Mouse (Mus musculus) CH12.LX (cell line): ENCODE data around the gene Tmem115. TPM values are rescaled to one million over a fixed set of nuclear protein-coding genes. Genes with fewer than 3 reads are reported as not detected.

Experiments used
- DNase-seq: peaks from one replicate; pipeline ENCODE4 v3.0.0-alpha.2; 2013; ENCODE audit errors: extremely low read depth
- H3K27ac ChIP-seq: 2 replicates; pipeline ENCODE4 v1.5.1; 2012; ENCODE audit warnings: low read depth, mild to moderate bottlenecking, control low read depth, moderate library complexity; ENCODE audit not compliant: insufficient read depth
- H3K27me3 ChIP-seq: replicated peaks from 2 replicates; pipeline ENCODE3; 2012; ENCODE audit warnings: inconsistent platforms
- H3K36me3 ChIP-seq, 2 experiments: replicated peaks in 1 of 2; 2 replicates each; pipeline versions ENCODE3 to v1.6.1; 2012; ENCODE audit warnings: inconsistent platforms in 1 of 2, low read length in 1 of 2, mild to moderate bottlenecking in 1 of 2, mixed read lengths in 1 of 2, moderate library complexity in 1 of 2; ENCODE audit not compliant: control insufficient read depth in 1 of 2, insufficient read depth in 1 of 2
- H3K4me1 ChIP-seq, 2 experiments: 2 replicates each; pipeline ENCODE4 v1.6.1; 2012; ENCODE audit warnings: inconsistent platforms in 1 of 2, moderate library complexity in 1 of 2; ENCODE audit not compliant: insufficient read depth in 2 of 2, control insufficient read depth in 1 of 2
- H3K4me2 ChIP-seq: 2 replicates; pipeline ENCODE4 v1.6.1; 2012; ENCODE audit warnings: low read depth, mild to moderate bottlenecking, control low read depth; ENCODE audit not compliant: poor library complexity, insufficient read depth, severe bottlenecking
- H3K4me3 ChIP-seq, 3 experiments: fragments of 150-350 bp in 1 of 3; sonication (generic) in 1 of 3; replicated peaks in 1 of 3; 2 replicates each; pipeline versions ENCODE3 to v1.5.1; 2011 to 2012; ENCODE audit warnings: low read depth in 2 of 3, low read length in 2 of 3, mild to moderate bottlenecking in 2 of 3, moderate library complexity in 2 of 3, control low read depth in 1 of 3, improper control_type of control experiment in 1 of 3, inconsistent platforms in 1 of 3, mixed read lengths in 1 of 3; ENCODE audit not compliant: poor library complexity in 1 of 3
- H3K79me2 ChIP-seq: replicated peaks from 2 replicates; pipeline ENCODE4 v1.6.1; 2012; ENCODE audit warnings: mild to moderate bottlenecking, moderate library complexity; ENCODE audit not compliant: control insufficient read depth, poor library complexity, insufficient read depth, severe bottlenecking; ENCODE audit errors: extremely low read depth
- H3K9ac ChIP-seq: 2 replicates; pipeline ENCODE4 v1.6.1; 2012; ENCODE audit warnings: low read depth, mild to moderate bottlenecking, control low read depth, moderate library complexity; ENCODE audit not compliant: insufficient read depth
- H3K9me3 ChIP-seq: replicated peaks from 2 replicates; pipeline ENCODE3; 2012; ENCODE audit warnings: low read length, inconsistent platforms, mixed read lengths
- CHD1 ChIP-seq: IDR thresholded peaks from 2 replicates; pipeline ENCODE4 v1.6.1; 2012; ENCODE audit warnings: low read depth, low read length, improper control_type of control experiment, inconsistent platforms
- CHD2 ChIP-seq: IDR thresholded peaks from 2 replicates; pipeline ENCODE4 v1.6.1; 2011; ENCODE audit warnings: low read length, improper control_type of control experiment
- ELF1 ChIP-seq: IDR thresholded peaks from 2 replicates; pipeline ENCODE4 v1.6.1; 2014; ENCODE audit warnings: low read depth, mild to moderate bottlenecking, inconsistent platforms, low read length, improper control_type of control experiment
- ETS1 ChIP-seq: conservative IDR thresholded peaks from 2 replicates; pipeline ENCODE4 v1.6.1; 2012; ENCODE audit warnings: low read depth, mild to moderate bottlenecking, inconsistent platforms, low read length, improper control_type of control experiment, moderate library complexity
- IRF4 ChIP-seq: IDR thresholded peaks from 2 replicates; pipeline ENCODE4 v1.6.1; 2014; ENCODE audit warnings: low read depth, mild to moderate bottlenecking, inconsistent platforms, low read length, improper control_type of control experiment
- MEF2A ChIP-seq: IDR thresholded peaks from 2 replicates; pipeline ENCODE4 v1.6.1; 2014; ENCODE audit warnings: low read depth, mild to moderate bottlenecking, inconsistent platforms, low read length, improper control_type of control experiment, borderline replicate concordance
- MXI1 ChIP-seq: IDR thresholded peaks from 2 replicates; pipeline ENCODE4 v1.6.1; 2011; ENCODE audit warnings: mild to moderate bottlenecking, low read depth, low read length, improper control_type of control experiment
- NRF1 ChIP-seq: IDR thresholded peaks from 2 replicates; pipeline ENCODE4 v1.6.1; 2014; ENCODE audit warnings: low read depth, mild to moderate bottlenecking, inconsistent platforms, low read length, improper control_type of control experiment, moderate library complexity
- POLR2AphosphoS2 ChIP-seq: IDR thresholded peaks from 2 replicates; pipeline ENCODE4 v1.6.1; 2011; ENCODE audit warnings: low read depth, low read length, improper control_type of control experiment
- RCOR1 ChIP-seq: conservative IDR thresholded peaks from 2 replicates; pipeline ENCODE4 v1.6.1; 2012; ENCODE audit warnings: low read depth, mild to moderate bottlenecking, inconsistent platforms, low read length, improper control_type of control experiment
- SIN3A ChIP-seq: IDR thresholded peaks from 2 replicates; pipeline ENCODE4 v1.6.1; 2012; ENCODE audit warnings: low read length, improper control_type of control experiment, inconsistent platforms
- SMC3 ChIP-seq: IDR thresholded peaks from 2 replicates; pipeline ENCODE4 v1.6.1; 2011; ENCODE audit warnings: low read depth, low read length, improper control_type of control experiment
- ZNF384 ChIP-seq: IDR thresholded peaks from 2 replicates; pipeline ENCODE4 v1.6.1; 2012; ENCODE audit warnings: low read depth, low read length, improper control_type of control experiment, inconsistent platforms
- dilution Hi-C: fragments of 300-500 bp; cut with MboI; formaldehyde crosslinking; loops from 2 replicates; pipeline ENCODE4 v1.14.3; 2020; ENCODE audit warnings: low sequenced_read_pairs; ENCODE audit not compliant: extremely low pct_unique_long_range_greater_than_20kb, extremely low pct_ligation_motif_present
- in situ Hi-C: fragments of 300-500 bp; cut with MboI; formaldehyde crosslinking; loops from 3 replicates; pipeline ENCODE4 v1.14.3; 2019; ENCODE audit warnings: low sequenced_read_pairs, low pct_ligation_motif_present, low pct_unique_long_range_greater_than_20kb, mixed read lengths
- polyA plus RNA-seq: library from polyadenylated mRNA; unstranded; fragments of >175 nt; gene quantifications from 2 replicates; pipeline ENCODE4 v1.2.1, GENCODE M21; 2012; ENCODE audit warnings: low read depth; ENCODE audit not compliant: insufficient read length
- total RNA-seq, 2 experiments: library from RNA; depleted of rRNA; stranded (reverse); fragments of 300-350 nt in 1 of 2; fragments of >200 nt in 1 of 2; gene quantifications; 2 replicates each; pipeline ENCODE4 v1.2.3; 2012 to 2014

The Tmem115 gene
- total and polyA plus RNA-seq, 3 experiments, result 12.6 to 17.9 (median 13.0) TPM

DNA sequence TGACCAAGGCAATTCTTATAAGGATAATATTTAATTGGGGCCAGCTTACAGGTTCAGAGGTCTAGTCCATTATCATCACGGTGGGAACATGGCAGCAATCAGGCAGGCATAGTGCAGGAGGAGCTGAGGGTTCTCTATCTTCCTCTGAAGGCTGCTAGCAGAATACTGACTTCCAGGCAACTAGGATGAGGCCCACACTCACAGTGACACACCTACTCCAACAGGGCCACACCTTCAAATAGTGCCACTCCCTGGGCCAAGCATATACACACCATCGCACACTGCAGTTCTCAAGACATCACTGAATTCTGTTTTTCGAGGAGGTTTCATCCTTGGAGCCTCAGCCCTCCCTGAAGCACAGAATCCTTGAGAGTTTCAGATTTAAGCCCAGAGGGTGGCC, 37.4 kb upstream of the Tmem115 start:
- in situ Hi-C loops, result loop anchor here (25.0 kb wide), 1 partner anchor 559 kb away; no protein-coding TSS in a partner anchor
- Histone ChIP-seq H3K36me3 (no peaks in the 10 kb centered on the region), H3K9ac (no peak overlapping the region), H3K4me2 (no peak overlapping the region), H3K27me3 (peaks cover 95% of the 10 kb centered on the region), H3K79me2 (no peaks in the 10 kb centered on the region), H3K4me3 (no peak overlapping the region), H3K4me1 (no peaks in the 10 kb centered on the region), H3K9me3 (no peaks in the 10 kb centered on the region), H3K27ac (no peak overlapping the region)
- dilution Hi-C loops, result no loop called here
- no peak for DNase-seq
- TF ChIP-seq MEF2A (no peak), IRF4 (no peak), CHD1 (no peak), CHD2 (no peak), POLR2AphosphoS2 (no peak), SIN3A (no peak), RCOR1 (no peak), SMC3 (no peak), ZNF384 (no peak), MXI1 (no peak), ELF1 (no peak), ETS1 (no peak)

DNA sequence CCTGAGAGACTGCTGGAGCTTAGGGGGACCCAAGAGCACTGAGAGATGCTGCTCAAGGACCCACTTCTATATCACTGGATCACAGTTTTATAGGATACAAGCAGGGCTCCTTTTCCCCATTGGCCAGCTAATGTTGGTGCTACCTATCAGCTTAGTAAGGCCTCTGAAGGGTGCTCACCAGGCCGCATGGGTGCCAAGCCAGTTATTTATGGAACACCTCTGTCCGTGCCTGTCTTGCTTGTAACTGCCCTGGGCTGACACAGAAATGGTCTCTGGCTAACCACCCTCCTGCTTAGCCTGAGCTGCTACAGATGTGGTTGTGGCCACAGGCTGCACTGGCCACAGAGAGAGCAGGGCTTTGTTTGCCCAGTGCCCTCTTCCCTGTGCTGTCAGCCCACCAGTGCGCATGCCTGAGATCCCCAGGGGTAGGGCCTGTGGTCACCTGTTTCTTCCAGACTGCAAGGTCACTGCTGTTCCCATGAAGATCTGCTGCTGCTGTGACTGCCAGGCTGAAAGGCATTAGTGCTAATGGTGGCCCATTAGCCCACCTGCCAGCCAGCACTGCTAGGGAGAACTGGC, 32.9 kb upstream of the Tmem115 start:
- Histone ChIP-seq H3K27ac (no peak overlapping the region), H3K36me3 (no peaks in the 10 kb centered on the region), H3K27me3 (peaks cover 96% of the 10 kb centered on the region)
- TF ChIP-seq ETS1, result no peak
- peak; percentile 51; the same call in 1 of the 2 replicates for TF ChIP-seq NRF1
- TF ChIP-seq, all 38 proteins: peak for 1
- no peak for DNase-seq
- Histone ChIP-seq H3K79me2 (no peaks in the 10 kb centered on the region), H3K4me3 (no peak overlapping the region), H3K4me1 (no peaks in the 10 kb centered on the region), H3K4me2 (no peak overlapping the region), H3K9ac (no peak overlapping the region), H3K9me3 (no peaks in the 10 kb centered on the region)
- dilution Hi-C loops, result no loop called here
- in situ Hi-C loops, result no loop called here
